13 mouse cellular contexts compared by ENCODE assay signal in the genomic region with DNA sequence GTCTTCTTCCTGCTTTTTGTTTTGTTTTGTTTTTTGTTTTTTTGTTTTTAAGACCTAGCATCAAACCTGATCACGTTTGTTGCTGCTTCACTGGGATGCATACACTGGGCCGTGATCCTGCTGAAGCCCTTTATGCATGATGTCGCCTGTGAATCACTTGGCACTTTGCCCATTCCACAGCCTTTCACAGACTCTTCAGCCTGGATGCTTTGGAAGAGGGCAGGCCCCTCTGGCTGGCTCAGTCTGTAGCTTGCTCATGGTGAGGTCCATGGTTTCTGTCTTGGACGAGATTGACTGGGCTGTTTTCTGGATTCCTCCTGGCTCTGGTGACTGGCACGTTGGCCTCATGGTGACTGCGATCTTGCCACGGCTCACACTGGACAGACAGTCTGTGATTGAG. TPM values are rescaled to one million over a fixed set of nuclear protein-coding genes. Genes with fewer than 3 reads are reported as not detected.
DNase-seq lines count a peak whose midpoint lies in the region; ATAC-seq lines count a peak whose summit lies in the region.
"Had no signal": no experiment of that assay in that cellular context is flagged by ENCODE, and none has a peak within 500 bp of the region (broad histone marks: within the 10 kb centered on the region; RNA-seq: fewer than 3 reads in every experiment).

No protein-coding gene starts in this region.

- no peak overlapping the region for H3K4me3 ChIP-seq in hindbrain, embryonic 13.5 days
- H3K4me3 ChIP-seq in hindbrain, embryonic 11.5 days (ENCODE audit: low read depth, low read length), result no peak overlapping the region
- H3K4me3 ChIP-seq in hindbrain, embryonic 14.5 days (replicated peaks; ENCODE audit: low read length), result no peak overlapping the region
- H3K4me3 ChIP-seq: limb, embryonic 12.5 days; midbrain, embryonic 12.5 days had no signal

- no peak overlapping the region for H3K9ac ChIP-seq in hindbrain, embryonic 13.5 days
- no peak overlapping the region for H3K9ac ChIP-seq in hindbrain, embryonic 11.5 days (ENCODE audit: low read depth, low read length)
- H3K9ac ChIP-seq in hindbrain, embryonic 14.5 days, result no peak overlapping the region
- H3K9ac ChIP-seq: limb, embryonic 12.5 days; midbrain, embryonic 12.5 days had no signal

- no peaks in the 10 kb centered on the region for H3K9me3 ChIP-seq in hindbrain, embryonic 13.5 days
- H3K9me3 ChIP-seq in hindbrain, embryonic 11.5 days (ENCODE audit: control insufficient read depth, low read length), result no peaks in the 10 kb centered on the region
- H3K9me3 ChIP-seq in hindbrain, embryonic 14.5 days (ENCODE audit: control insufficient read depth, low read length), result no peaks in the 10 kb centered on the region
- H3K9me3 ChIP-seq: limb, embryonic 12.5 days; midbrain, embryonic 12.5 days had no signal

- H3K27ac ChIP-seq in hindbrain, embryonic 13.5 days, result peak overlapping the region; percentile 66
- no peak overlapping the region for H3K27ac ChIP-seq in hindbrain, embryonic 11.5 days (ENCODE audit: low read depth, low read length)
- H3K27ac ChIP-seq in hindbrain, embryonic 14.5 days, result 0 out of 2 replicates have a peak overlapping the region, but pooled peaks have one; percentile 54
- H3K27ac ChIP-seq: limb, embryonic 12.5 days; midbrain, embryonic 12.5 days had no signal

- no peaks in the 10 kb centered on the region for H3K27me3 ChIP-seq in hindbrain, embryonic 13.5 days
- H3K27me3 ChIP-seq in hindbrain, embryonic 11.5 days (ENCODE audit: control insufficient read depth, insufficient read depth, low read length), result no peaks in the 10 kb centered on the region
- no peaks in the 10 kb centered on the region for H3K27me3 ChIP-seq in hindbrain, embryonic 14.5 days (ENCODE audit: control insufficient read depth, insufficient read depth, low read length)
- H3K27me3 ChIP-seq: limb, embryonic 12.5 days; midbrain, embryonic 12.5 days had no signal

- intact Hi-C loops in left cerebral cortex, postnatal 25 days (cut with DNase I), result no loop called here

- H3K4me1 ChIP-seq in hindbrain, embryonic 13.5 days (replicated peaks), result 0 out of 2 replicates have a peak, but pooled peaks cover 3% of the 10 kb centered on the region
- H3K4me1 ChIP-seq in hindbrain, embryonic 11.5 days (replicated peaks; ENCODE audit: control insufficient read depth, insufficient read depth, low read length), result no peaks in the 10 kb centered on the region
- no peaks in the 10 kb centered on the region for H3K4me1 ChIP-seq in hindbrain, embryonic 14.5 days (replicated peaks; ENCODE audit: control insufficient read depth, insufficient read depth, low read length)
- H3K4me1 ChIP-seq: limb, embryonic 12.5 days; midbrain, embryonic 12.5 days had no signal

- WGBS in hindbrain, embryonic 13.5 days, result 51% methylated on average over 7 of the region's 7 CpGs
- 82% methylated on average over 7 of the region's 7 CpGs for WGBS in hindbrain, embryonic 11.5 days
- WGBS in hindbrain, embryonic 14.5 days, result 53% methylated on average over 7 of the region's 7 CpGs

- DNase-seq in hindbrain, embryonic 11.5 days (ENCODE audit: low spot score), result no peak
- peak; percentile 93 for DNase-seq in MN1 (ENCODE audit: low spot score)
- peak; percentile 92 for DNase-seq in brain, adult 2 months (ENCODE audit: low read depth, low spot score)
- peak; percentile 62 for DNase-seq in hindbrain, embryonic 14.5 days (ENCODE audit: low spot score)
- no peak for DNase-seq in spleen, postnatal 4 days (ENCODE audit: low spot score in 2 of 2)
- DNase-seq in left cerebral cortex, postnatal 25 days (ENCODE audit: low spot score in 2 of 2), result no peak
- DNase-seq in thymus, adult 18-20 months, result no peak
- DNase-seq: kidney, adult 9 months; right cerebral cortex, postnatal 14 days; thymus, postnatal 25 days had no signal

- ATAC-seq in hindbrain, embryonic 13.5 days (ENCODE audit: low FRiP score), result peak; percentile 71; the same call in 1 of the 2 replicates
- ATAC-seq in hindbrain, embryonic 11.5 days (ENCODE audit: low FRiP score), result no peak
- peak; percentile 76; the same call in 1 of the 2 replicates for ATAC-seq in hindbrain, embryonic 14.5 days (ENCODE audit: low FRiP score)

- H3K4me2 ChIP-seq in hindbrain, embryonic 13.5 days, result no peak overlapping the region
- no peak overlapping the region for H3K4me2 ChIP-seq in hindbrain, embryonic 11.5 days (replicated peaks; ENCODE audit: low read depth, low read length)
- H3K4me2 ChIP-seq in hindbrain, embryonic 14.5 days (replicated peaks), result no peak overlapping the region
- H3K4me2 ChIP-seq: limb, embryonic 12.5 days; midbrain, embryonic 12.5 days had no signal

- H3K36me3 ChIP-seq in hindbrain, embryonic 13.5 days, result peaks cover 100% of the 10 kb centered on the region
- H3K36me3 ChIP-seq in hindbrain, embryonic 11.5 days (ENCODE audit: control insufficient read depth, insufficient read depth, low read length), result peaks cover 38% of the 10 kb centered on the region
- H3K36me3 ChIP-seq in hindbrain, embryonic 14.5 days (replicated peaks; ENCODE audit: control insufficient read depth, insufficient read depth), result peaks cover 100% of the 10 kb centered on the region

RNA-seq across cellular contexts. Expression of gene Pomt1, which starts 34.9 kb away (rescaled TPM):
- polyA plus RNA-seq in hindbrain, embryonic 13.5 days (2015; fragmentation: Nextera tagmentation; extraction: Ambion mirVana), result 24.4 and 24.9 TPM in 2 replicates
- 23.8 and 26.8 TPM in 2 replicates for polyA plus RNA-seq in hindbrain, embryonic 11.5 days (2014; fragmentation: Nextera tagmentation; extraction: Ambion mirVana)
- 26.5 and 30.8 TPM in 2 replicates for polyA plus RNA-seq in hindbrain, embryonic 14.5 days (2014; fragmentation: Nextera tagmentation; extraction: Ambion mirVana)
- 10 to 100 TPM; 21.4 to 24.4 TPM for total RNA-seq in left cerebral cortex, postnatal 25 days (2021)

RNA-seq across cellular contexts. Expression of gene Prrc2b, which starts 50.6 kb away (rescaled TPM):
- polyA plus RNA-seq in hindbrain, embryonic 13.5 days (2015; fragmentation: Nextera tagmentation; extraction: Ambion mirVana), result 65.8 and 68.8 TPM in 2 replicates
- 57.6 and 69.0 TPM in 2 replicates for polyA plus RNA-seq in hindbrain, embryonic 11.5 days (2014; fragmentation: Nextera tagmentation; extraction: Ambion mirVana)
- polyA plus RNA-seq in hindbrain, embryonic 14.5 days (2014; fragmentation: Nextera tagmentation; extraction: Ambion mirVana), result 105 and 119 TPM in 2 replicates
- 100 to 1,000 TPM; 240 TPM for total RNA-seq in left cerebral cortex, postnatal 25 days (2021)

RNA-seq across cellular contexts. Expression of gene Uck1, which starts 58.4 kb away (rescaled TPM):
- polyA plus RNA-seq in hindbrain, embryonic 13.5 days (2015; fragmentation: Nextera tagmentation; extraction: Ambion mirVana), result 78.6 and 80.2 TPM in 2 replicates
- 56.0 and 64.1 TPM in 2 replicates for polyA plus RNA-seq in hindbrain, embryonic 11.5 days (2014; fragmentation: Nextera tagmentation; extraction: Ambion mirVana)
- polyA plus RNA-seq in hindbrain, embryonic 14.5 days (2014; fragmentation: Nextera tagmentation; extraction: Ambion mirVana), result 76.0 and 86.5 TPM in 2 replicates
- total RNA-seq in left cerebral cortex, postnatal 25 days (2021), result 10 to 100 TPM; 51.6 to 55.8 TPM

Comparison
In these comparisons a context has a peak if more than half of its experiments do, and no peak if none do; other contexts are left out.
1. DNase-seq: peak in MN1 (single experiment), brain, adult 2 months (single experiment) and hindbrain, embryonic 14.5 days (single experiment); none in hindbrain, embryonic 11.5 days (single experiment), spleen, postnatal 4 days (0 of 2), left cerebral cortex, postnatal 25 days (0 of 2) and thymus, adult 18-20 months (0 of 2).